Mouse (Mus musculus) intestine, embryonic 14.5 days (tissue): ENCODE data around the gene Strn4. TPM values are rescaled to one million over a fixed set of nuclear protein-coding genes. Genes with fewer than 3 reads are reported as not detected.

ENCODE experiments used
- ATAC-seq: fragments of 200-750 bp; cut with Nextera tagmentation; replicated peaks from 2 replicates; pipeline ENCODE4 v1.8.0; 2017; ENCODE audit warnings: low read depth, moderate number of reproducible peaks, moderate TSS enrichment, moderate library complexity; ENCODE audit not compliant: low FRiP score, low TSS enrichment
- DNase-seq: peaks from one replicate; pipeline ENCODE4 v3.0.0-alpha.2; 2018; ENCODE audit warnings: low spot score
- H3K27ac ChIP-seq: fragments of 300-500 bp; sonication (generic); 2 replicates; pipeline ENCODE4 v1.5.1; 2014; ENCODE audit warnings: low read depth, mild to moderate bottlenecking, control low read depth
- H3K27me3 ChIP-seq: fragments of 300-500 bp; sonication (generic); replicated peaks from 2 replicates; pipeline ENCODE4 v1.6.1; 2014; ENCODE audit warnings: low read length, control low read depth; ENCODE audit not compliant: control insufficient read depth, insufficient read depth
- H3K36me3 ChIP-seq: fragments of 300-500 bp; sonication (generic); 2 replicates; pipeline ENCODE4 v1.6.1; 2014; ENCODE audit warnings: low read length, control low read depth; ENCODE audit not compliant: control insufficient read depth, insufficient read depth
- H3K4me1 ChIP-seq: fragments of 300-500 bp; sonication (generic); replicated peaks from 2 replicates; pipeline ENCODE4 v1.6.1; 2014; ENCODE audit warnings: low read length, control low read depth, mixed read lengths; ENCODE audit not compliant: control insufficient read depth, insufficient read depth
- H3K4me2 ChIP-seq: fragments of 300-500 bp; sonication (generic); 2 replicates; pipeline ENCODE4 v1.6.1; 2014; ENCODE audit warnings: low read length
- H3K4me3 ChIP-seq: fragments of 300-500 bp; sonication (generic); 2 replicates; pipeline ENCODE4 v1.5.1; 2014; ENCODE audit warnings: low read depth, low read length, control low read depth, mixed read lengths
- H3K9ac ChIP-seq: fragments of 300-500 bp; sonication (generic); 2 replicates; pipeline ENCODE4 v1.6.1; 2014; ENCODE audit warnings: mild to moderate bottlenecking, low read length
- H3K9me3 ChIP-seq: fragments of 300-500 bp; sonication (generic); 2 replicates; pipeline ENCODE4 v1.6.1; 2016; ENCODE audit warnings: low read length, control low read depth; ENCODE audit not compliant: control insufficient read depth
- WGBS: fragments of 180-500 bp; shearing (Covaris S2); extraction: QIAGEN DNeasy Blood & Tissue Kit; methylation state at CpG from one replicate; pipeline ENCODE4 v1.1.7; 2014; 5-methylcytosine and 5-hydroxymethylcytosine counted together
- polyA plus RNA-seq: library from polyadenylated mRNA; unstranded; fragments of >200 nt; fragmentation: Nextera tagmentation; extraction: Ambion mirVana; gene quantifications from 2 replicates; pipeline ENCODE4 v1.2.1, GENCODE M21; 2014

Strn4 gene
- polyA plus RNA-seq, 1 experiment from 2014 or later: 111 TPM

DNA sequence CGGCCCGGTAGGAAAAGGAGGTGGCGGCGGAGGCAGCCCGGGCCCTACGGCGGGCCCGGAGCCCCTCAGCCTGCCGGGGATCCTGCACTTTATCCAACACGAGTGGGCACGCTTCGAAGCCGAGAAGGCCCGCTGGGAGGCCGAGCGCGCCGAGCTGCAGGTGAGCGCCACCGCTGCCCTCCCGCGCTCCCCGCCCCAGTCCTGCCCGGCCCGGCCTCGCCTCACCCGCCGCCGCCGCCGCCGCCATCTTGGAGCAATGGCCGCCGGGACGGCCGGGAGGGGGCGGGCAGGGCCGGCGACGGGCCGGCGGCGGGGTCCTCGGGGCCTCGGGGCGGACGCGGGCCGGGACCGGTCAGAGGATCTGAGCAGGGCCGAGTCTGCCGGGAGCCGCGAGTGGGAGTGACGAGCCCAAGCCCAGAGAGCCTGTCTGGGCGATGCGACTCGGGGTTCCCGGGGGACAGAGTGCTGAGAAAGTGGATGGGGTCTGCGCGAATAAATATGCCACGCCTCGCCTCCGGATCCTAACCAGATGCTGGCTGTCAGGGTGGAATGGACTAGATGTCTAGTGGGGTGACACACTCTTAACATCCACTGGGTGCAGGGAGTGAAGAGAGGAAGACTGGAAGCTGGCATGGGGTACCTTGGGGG, 910 bp downstream of the Strn4 start, which contains the start of gene Fkrp:
Gene Fkrp (minus strand): TSS at position 258 of the 648 bp plus-strand sequence.
- DNase-seq: peak; percentile 83
- H3K27ac ChIP-seq: peak within 1 kb of the TSS; percentile 97
- WGBS: 1% methylated on average over 53 of the region's 64 CpGs

DNA sequence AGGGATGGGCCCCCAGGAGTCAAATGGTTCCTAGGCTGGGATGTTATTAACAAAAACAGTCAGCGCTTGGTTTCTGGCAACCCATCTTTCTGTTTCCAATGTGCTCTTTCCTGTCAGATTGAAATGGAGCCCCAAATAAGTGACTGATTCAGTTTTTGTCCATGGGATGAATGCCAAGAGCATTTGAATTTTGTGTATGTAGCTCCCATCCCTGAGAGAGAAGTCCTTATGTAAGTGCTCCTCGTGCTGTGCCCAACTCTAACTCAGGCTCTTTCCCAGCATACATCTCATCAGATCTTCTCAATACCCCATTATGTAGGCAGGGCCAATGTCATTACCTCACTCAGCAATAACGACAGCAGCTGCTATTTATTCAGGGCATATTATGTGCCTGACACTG, 2.0 kb downstream of the Strn4 start:
- Histone ChIP-seq H3K4me3 (peak overlapping the region; percentile 92), H3K9me3 (no peaks in the 10 kb centered on the region), H3K27ac (no peak overlapping the region), H3K27me3 (no peaks in the 10 kb centered on the region), H3K4me2 (peak overlapping the region; percentile 68), H3K4me1 (peaks cover 34% of the 10 kb centered on the region), H3K9ac (peak overlapping the region; percentile 100; the same call in 1 of the 2 replicates), H3K36me3 (peaks cover 28% of the 10 kb centered on the region)
- 62% methylated on average over 3 of the region's 3 CpGs for WGBS
- DNase-seq (no peak), ATAC-seq (no peak)

More for the DNA sequence above, 910 bp downstream of the Strn4 start, which contains the start of gene Fkrp:
- H3K9me3 ChIP-seq: no peaks in the 10 kb centered on the region
- H3K9ac ChIP-seq: peak within 1 kb of the TSS; percentile 100
- peak within 1 kb of the TSS; percentile 68 for H3K4me2 ChIP-seq
- ATAC-seq: peak; percentile 81
- H3K4me3 ChIP-seq: peak within 1 kb of the TSS; percentile 92
- peaks cover 34% of the 10 kb centered on the region for H3K4me1 ChIP-seq
- no peaks in the 10 kb centered on the region; the same call in 1 of the 2 replicates for H3K27me3 ChIP-seq
- H3K36me3 ChIP-seq: peaks cover 24% of the 10 kb centered on the region

DNA sequence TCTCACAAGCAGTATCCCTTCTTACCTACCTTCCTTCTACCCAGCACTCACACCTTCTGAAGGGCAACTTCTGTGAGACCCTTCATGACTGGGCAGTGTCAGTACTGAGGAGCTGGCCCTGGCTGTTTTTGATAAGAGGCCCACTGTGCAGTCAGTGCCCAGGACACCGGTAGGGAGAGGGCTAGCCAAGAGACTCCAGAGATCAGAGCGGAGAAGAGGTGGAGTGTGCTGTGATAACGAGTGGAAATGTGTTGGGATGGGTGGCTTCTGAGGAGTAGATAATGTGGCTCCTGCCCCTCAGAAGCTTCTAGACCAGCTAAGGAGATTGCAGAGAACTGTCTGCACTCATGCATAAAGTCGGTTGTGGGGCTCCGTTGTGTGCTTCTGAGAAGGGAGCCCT, 4.1 kb downstream of the Strn4 start:
- no peak overlapping the region for H3K27ac ChIP-seq
- ATAC-seq (no peak), DNase-seq (no peak)
- H3K27me3 ChIP-seq: no peaks in the 10 kb centered on the region
- no peak overlapping the region for H3K9ac ChIP-seq
- no peaks in the 10 kb centered on the region for H3K9me3 ChIP-seq
- 85% methylated on average over 5 of the region's 5 CpGs for WGBS
- peaks cover 29% of the 10 kb centered on the region for H3K36me3 ChIP-seq
- no peak overlapping the region for H3K4me2 ChIP-seq
- peaks cover 34% of the 10 kb centered on the region for H3K4me1 ChIP-seq
- no peak overlapping the region for H3K4me3 ChIP-seq

DNA sequence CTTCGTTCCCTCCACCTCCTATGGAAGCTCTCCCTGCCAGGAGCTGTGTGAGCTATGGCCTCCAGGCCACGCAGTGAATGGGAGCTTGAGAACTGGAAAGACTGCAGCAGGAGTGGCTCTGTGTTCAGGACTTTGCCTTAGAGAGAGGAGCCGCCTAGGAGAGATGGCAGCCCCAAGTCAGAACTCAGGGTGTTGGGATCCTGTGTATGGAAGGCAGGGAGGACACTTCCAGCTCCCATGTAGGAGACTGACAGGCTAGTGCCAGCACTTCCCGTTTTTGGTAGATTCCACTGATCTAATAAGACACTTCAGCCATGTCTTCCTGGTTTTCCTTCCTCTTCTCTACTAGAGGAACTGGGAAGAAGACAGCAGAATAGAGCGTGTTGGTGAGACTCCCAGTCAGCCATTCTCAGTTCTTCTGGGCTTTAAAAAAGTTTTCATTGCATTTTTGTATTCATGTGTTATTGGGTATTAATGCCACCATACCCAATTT, 4.6 kb downstream of the Strn4 start:
- Histone ChIP-seq H3K4me3 (no peak overlapping the region), H3K27ac (no peak overlapping the region), H3K4me2 (no peak overlapping the region), H3K36me3 (peaks cover 34% of the 10 kb centered on the region), H3K9me3 (no peaks in the 10 kb centered on the region), H3K27me3 (no peaks in the 10 kb centered on the region), H3K4me1 (peaks cover 34% of the 10 kb centered on the region), H3K9ac (no peak overlapping the region)
- 69% methylated on average over 5 of the region's 5 CpGs for WGBS
- DNase-seq (no peak), ATAC-seq (no peak)

DNA sequence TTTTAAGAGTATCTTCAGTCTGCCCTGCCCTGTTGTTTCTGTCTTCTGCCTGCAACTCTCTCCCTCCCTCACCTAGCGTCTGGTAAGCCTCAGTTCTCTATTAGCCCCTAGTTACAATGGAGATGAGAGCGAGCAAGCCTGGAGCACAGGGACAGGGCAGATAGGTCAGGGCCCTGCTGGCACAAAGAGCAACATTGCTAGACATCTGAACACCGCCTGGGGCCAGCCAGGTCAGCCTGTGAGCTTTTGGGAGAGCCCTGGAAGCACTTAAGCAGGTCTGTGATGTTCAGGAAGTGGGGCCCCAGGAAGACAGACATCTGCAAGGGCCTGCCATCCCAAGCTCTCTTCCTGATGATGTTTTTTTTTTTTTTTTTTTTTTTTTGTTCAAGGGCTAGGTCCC, 5.4 kb downstream of the Strn4 start:
- peaks cover 42% of the 10 kb centered on the region for H3K36me3 ChIP-seq
- no peak for ATAC-seq
- H3K9ac ChIP-seq: no peak overlapping the region
- H3K9me3 ChIP-seq: no peaks in the 10 kb centered on the region
- H3K4me3 ChIP-seq: no peak overlapping the region
- peak overlapping the region; percentile 17; the same call in 1 of the 2 replicates for H3K27ac ChIP-seq
- no peaks in the 10 kb centered on the region for H3K27me3 ChIP-seq
- H3K4me2 ChIP-seq: no peak overlapping the region
- WGBS: 37% methylated on average over 3 of the region's 3 CpGs
- DNase-seq: no peak
- H3K4me1 ChIP-seq: peaks cover 29% of the 10 kb centered on the region

DNA sequence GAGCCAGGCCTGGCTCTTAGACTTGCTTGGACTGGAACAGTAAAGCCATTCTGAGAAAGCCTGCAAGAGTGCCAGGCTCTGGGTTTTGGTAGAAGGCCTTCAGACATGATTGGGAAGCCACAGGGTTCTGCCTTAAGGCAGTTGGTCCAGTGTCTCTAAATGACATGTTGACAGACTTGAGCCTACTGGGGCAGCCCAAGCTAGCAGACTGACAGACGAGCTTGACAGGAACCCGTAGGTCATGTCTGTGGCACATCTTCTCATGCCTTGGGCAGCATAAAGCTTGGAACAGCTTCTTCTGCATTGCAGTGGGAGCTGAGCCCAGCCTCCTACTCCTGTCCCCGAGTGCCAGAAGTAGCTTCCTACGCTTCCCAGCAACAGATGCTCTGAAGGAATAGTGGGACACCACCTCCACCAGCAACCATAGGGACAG, 6.0 kb downstream of the Strn4 start:
- WGBS: 77% methylated on average over 4 of the region's 4 CpGs

DNA sequence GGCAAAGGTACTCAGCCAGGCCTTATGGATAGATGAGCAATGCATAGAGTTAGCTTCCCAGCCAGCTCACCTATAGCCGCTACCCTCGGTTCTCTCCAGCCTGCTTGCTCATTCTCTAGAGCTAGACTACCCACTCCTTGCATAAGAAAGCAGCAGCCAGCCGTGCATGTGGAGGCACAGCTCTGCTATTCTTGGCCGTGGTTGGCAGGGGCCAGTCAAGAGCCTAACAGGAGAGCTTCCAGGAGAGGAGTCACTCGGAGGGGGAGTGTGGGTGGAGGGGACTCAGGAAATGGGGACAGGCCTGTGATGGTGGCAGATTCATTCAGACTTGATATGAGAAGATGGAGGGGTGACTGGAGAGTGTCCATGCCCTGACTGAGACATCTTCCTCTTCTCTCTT, 8.0 kb downstream of the Strn4 start:
- WGBS: 80% methylated on average over 5 of the region's 5 CpGs
- Histone ChIP-seq H3K4me2 (no peak overlapping the region), H3K36me3 (peaks cover 63% of the 10 kb centered on the region), H3K4me3 (no peak overlapping the region), H3K27me3 (no peaks in the 10 kb centered on the region), H3K4me1 (peaks cover 14% of the 10 kb centered on the region), H3K9ac (no peak overlapping the region), H3K27ac (no peak overlapping the region), H3K9me3 (no peaks in the 10 kb centered on the region)
- no peak for ATAC-seq
- DNase-seq: no peak

More for the DNA sequence above, 6.0 kb downstream of the Strn4 start:
- Histone ChIP-seq H3K4me3 (no peak overlapping the region), H3K36me3 (peaks cover 48% of the 10 kb centered on the region), H3K9ac (no peak overlapping the region), H3K4me1 (peaks cover 29% of the 10 kb centered on the region), H3K27ac (no peak overlapping the region), H3K4me2 (no peak overlapping the region), H3K27me3 (no peaks in the 10 kb centered on the region), H3K9me3 (no peaks in the 10 kb centered on the region)
- ATAC-seq (no peak), DNase-seq (no peak)

DNA sequence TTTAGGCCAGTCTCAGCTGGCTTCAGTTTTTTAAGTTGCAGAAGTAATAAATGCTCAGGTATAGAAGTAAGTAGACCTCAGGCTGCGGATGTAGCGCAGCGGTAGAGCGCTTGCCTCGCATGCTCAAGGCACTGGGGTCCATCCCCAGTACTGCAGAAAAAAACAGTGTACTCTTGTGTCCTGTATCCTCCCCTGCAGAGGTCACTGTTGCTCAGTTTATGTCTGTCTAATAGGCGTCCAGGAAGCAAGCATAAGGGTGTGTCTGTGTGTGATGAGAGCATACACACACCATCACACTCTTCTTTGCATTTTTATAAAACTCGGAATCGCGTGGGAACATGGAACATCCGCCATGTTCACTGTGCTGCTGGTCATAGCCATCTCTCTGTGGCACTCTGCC, 10.1 kb downstream of the Strn4 start:
- H3K4me3 ChIP-seq: no peak overlapping the region
- H3K36me3 ChIP-seq: peaks cover 82% of the 10 kb centered on the region
- no peak overlapping the region for H3K9ac ChIP-seq
- no peak overlapping the region for H3K27ac ChIP-seq
- H3K4me2 ChIP-seq: no peak overlapping the region
- DNase-seq (no peak), ATAC-seq (0 out of 2 replicates have a peak, but pooled peaks have one; percentile 4)
- no peaks in the 10 kb centered on the region for H3K9me3 ChIP-seq
- H3K4me1 ChIP-seq: peaks cover 5% of the 10 kb centered on the region
- 85% methylated on average over 10 of the region's 10 CpGs for WGBS
- no peaks in the 10 kb centered on the region for H3K27me3 ChIP-seq

DNA sequence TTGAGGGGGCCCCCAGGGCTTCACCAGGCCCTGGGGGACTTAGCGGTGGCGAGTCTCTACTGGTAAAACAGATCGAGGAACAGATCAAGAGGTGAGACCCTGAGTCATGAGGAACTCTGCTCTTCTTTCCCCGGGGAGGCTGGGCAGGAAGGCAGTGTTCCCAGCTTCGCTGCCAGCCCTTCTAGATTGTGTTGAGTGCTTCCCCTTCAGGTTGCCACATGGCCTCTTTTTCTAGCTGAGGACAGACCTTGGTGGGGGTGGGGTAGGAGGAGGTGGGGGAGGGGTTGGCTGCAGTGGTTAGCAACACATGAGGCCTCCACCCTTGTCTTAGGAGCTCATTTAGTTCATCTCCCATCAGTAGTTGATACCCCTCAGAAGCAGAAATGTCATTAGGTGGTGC, 10.9 kb downstream of the Strn4 start:
- Histone ChIP-seq H3K4me1 (no peaks in the 10 kb centered on the region), H3K4me3 (no peak overlapping the region), H3K9ac (no peak overlapping the region), H3K4me2 (no peak overlapping the region), H3K27ac (no peak overlapping the region), H3K9me3 (no peaks in the 10 kb centered on the region), H3K36me3 (peaks cover 90% of the 10 kb centered on the region), H3K27me3 (no peaks in the 10 kb centered on the region)
- ATAC-seq (no peak), DNase-seq (no peak)
- WGBS: 87% methylated on average over 5 of the region's 5 CpGs
